ENCODE assay signal across 22 mouse cellular contexts in genomic region chr9:54544954-54545315, GRCm38 (mm10). TPM values are rescaled to one million over a fixed set of nuclear protein-coding genes. Genes with fewer than 3 reads are reported as not detected.
"Had no signal": no experiment of that assay in that cellular context is flagged by ENCODE, and none has a peak within 500 bp of the region (broad histone marks: within the 10 kb centered on the region; RNA-seq: fewer than 3 reads in every experiment).

No protein-coding gene starts in this region.

- H3K27me3 ChIP-seq: neural tube, embryonic 13.5 days; neural tube, embryonic 15.5 days; stomach, embryonic 15.5 days had no signal

- H3K27ac ChIP-seq: neural tube, embryonic 13.5 days; neural tube, embryonic 15.5 days; stomach, embryonic 15.5 days; stomach, postnatal 0 days had no signal

- H3K9ac ChIP-seq: neural tube, embryonic 13.5 days; neural tube, embryonic 15.5 days; stomach, embryonic 15.5 days had no signal

- H3K9me3 ChIP-seq: neural tube, embryonic 13.5 days; neural tube, embryonic 15.5 days; stomach, embryonic 15.5 days had no signal

- H3K36me3 ChIP-seq: stomach, embryonic 15.5 days had no signal

- H3K4me3 ChIP-seq: neural tube, embryonic 13.5 days; neural tube, embryonic 15.5 days; stomach, embryonic 15.5 days had no signal

- H3K4me2 ChIP-seq: neural tube, embryonic 13.5 days; neural tube, embryonic 15.5 days; stomach, embryonic 15.5 days had no signal

- H3K4me1 ChIP-seq: neural tube, embryonic 13.5 days; neural tube, embryonic 15.5 days; stomach, embryonic 15.5 days had no signal

- DNase-seq: retina, postnatal 1 day; right cerebral cortex, adult 18-20 months; right cerebral cortex, postnatal 14 days; right cerebral cortex, postnatal 25 days; right cerebral cortex, postnatal 4 days; spleen, adult 18-20 months; thymus, adult 18-20 months; thymus, adult 2 months; thymus, postnatal 14 days; thymus, postnatal 25 days; thymus, postnatal 36 days; thymus, postnatal 4 days had no signal

RNA-seq across cellular contexts. Expression of gene Sh2d7, which starts 6.2 kb away (rescaled TPM):
- total RNA-seq: neutrophil, adult 5-6 weeks had no signal
- polyA plus RNA-seq: neural tube, embryonic 13.5 days; neural tube, embryonic 14.5 days; neural tube, embryonic 15.5 days; spleen, adult 2 months; stomach, embryonic 14.5 days; stomach, embryonic 15.5 days; stomach, embryonic 16.5 days; urinary bladder, adult 2 months had no signal
